Mouse (Mus musculus): ENCODE data around the gene Traf2.

Gene Traf2

GRCm38 (mm10) chr2:25492988-25493387 is 53.8 kb downstream of the Traf2 start:
- no peak for DNase-seq

GRCm38 (mm10) chr2:25488671-25489068 is 58.1 kb downstream of the Traf2 start:
- DNase-seq: no peak

- DNase-seq: no peak
Observed at GRCm38 (mm10) chr2:25487965-25488670, 58.6 kb downstream of the Traf2 start.

- no peak for DNase-seq
Observed at GRCm38 (mm10) chr2:25484901-25485647, 61.7 kb downstream of the Traf2 start.

GRCm38 (mm10) chr2:25482969-25483368 is 63.8 kb downstream of the Traf2 start:
- DNase-seq: no peak

GRCm38 (mm10) chr2:25480541-25480940 is 66.2 kb downstream of the Traf2 start:
- no peak for DNase-seq

- no peak for DNase-seq
Observed at GRCm38 (mm10) chr2:25479551-25480311, 67.0 kb downstream of the Traf2 start.

GRCm38 (mm10) chr2:25477967-25478675 is 68.6 kb downstream of the Traf2 start:
- no peak for DNase-seq

GRCm38 (mm10) chr2:25477541-25477940 is 69.2 kb downstream of the Traf2 start:
- DNase-seq: no peak

- DNase-seq: no peak
Observed at GRCm38 (mm10) chr2:25472550-25472949, 74.2 kb downstream of the Traf2 start.

GRCm38 (mm10) chr2:25469969-25470368 is 76.8 kb downstream of the Traf2 start, which contains the start of gene Ptgds:
Ptgds (minus strand) TSS chr2:25470046.
- no peak for DNase-seq

- DNase-seq: no peak
Observed at GRCm38 (mm10) chr2:25468962-25469915, 77.5 kb downstream of the Traf2 start.

Measured in thymus, adult 18-20 months (tissue).